Mouse (Mus musculus) thymus, adult 18-20 months (tissue): ENCODE data around the gene Ncf2.
"Not testable (repeated sequence)": the region's sequence is repeated elsewhere in the genome, so short reads cannot be mapped to it uniquely, and the experiment has no call there.

Experiments used
- DNase-seq, 2 experiments: peaks; one replicate each; pipeline ENCODE4 v3.0.0; 2022; ENCODE audit warnings: mixed read lengths in 2 of 2

Gene Ncf2

DNA sequence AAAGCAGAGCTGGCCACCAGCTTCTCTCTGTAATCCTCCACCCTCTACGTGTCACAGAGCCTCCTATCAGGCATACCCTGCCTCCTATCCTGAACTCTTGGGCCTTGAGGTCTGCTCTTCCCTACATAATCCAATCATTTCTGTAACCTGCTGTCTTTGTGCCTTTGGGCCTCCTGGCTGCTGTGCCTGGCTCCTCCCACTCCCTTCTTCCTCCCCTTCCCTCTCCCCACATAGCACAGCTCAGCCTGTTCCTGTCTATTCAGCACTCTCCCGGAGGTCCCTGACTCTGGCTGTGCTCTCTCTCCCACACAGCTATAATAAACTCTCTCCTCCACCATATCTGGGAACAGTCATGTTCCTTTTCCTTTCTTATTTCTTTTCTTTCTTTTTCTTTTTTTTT lies at the start of gene Ncf2:
Gene Ncf2, plus strand, starts transcription at position 298 of the 400 bp plus-strand sequence.
- no peak for DNase-seq

DNA sequence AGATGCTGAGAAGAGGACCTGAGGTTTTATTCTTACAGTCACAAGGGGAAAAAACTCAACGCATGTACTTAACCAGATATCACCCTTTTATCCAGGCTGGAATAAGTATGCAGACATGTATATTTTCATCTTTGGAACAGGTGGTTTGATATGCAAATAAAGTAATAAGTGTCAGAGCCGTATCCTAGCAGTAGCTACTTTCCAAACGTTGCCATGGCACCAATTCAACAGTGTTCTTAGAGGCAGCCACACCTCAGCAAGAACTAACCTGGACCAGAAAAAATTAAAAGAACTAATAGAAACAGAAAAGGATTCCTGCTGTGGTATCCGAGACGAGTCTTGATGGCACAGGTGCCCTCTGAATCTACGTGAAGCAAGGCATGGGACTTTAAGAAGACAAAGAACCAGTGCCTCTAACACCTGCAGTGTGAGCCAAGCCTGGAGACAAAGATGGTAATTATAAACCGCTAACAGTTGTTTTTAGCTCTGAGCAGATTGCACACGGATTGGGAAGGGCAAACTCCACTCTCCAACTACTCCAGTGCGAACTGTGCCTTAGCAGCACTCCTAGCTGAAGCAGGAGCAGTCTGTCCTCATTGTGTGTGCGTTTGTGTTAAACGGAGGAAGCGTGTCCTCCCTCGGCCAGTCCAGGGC lies 49.6 kb upstream of the Ncf2 start, which contains the start of gene Apobec4:
Gene Apobec4, plus strand, starts transcription at position 240 of the 654 bp plus-strand sequence.
- no peak for DNase-seq

DNA sequence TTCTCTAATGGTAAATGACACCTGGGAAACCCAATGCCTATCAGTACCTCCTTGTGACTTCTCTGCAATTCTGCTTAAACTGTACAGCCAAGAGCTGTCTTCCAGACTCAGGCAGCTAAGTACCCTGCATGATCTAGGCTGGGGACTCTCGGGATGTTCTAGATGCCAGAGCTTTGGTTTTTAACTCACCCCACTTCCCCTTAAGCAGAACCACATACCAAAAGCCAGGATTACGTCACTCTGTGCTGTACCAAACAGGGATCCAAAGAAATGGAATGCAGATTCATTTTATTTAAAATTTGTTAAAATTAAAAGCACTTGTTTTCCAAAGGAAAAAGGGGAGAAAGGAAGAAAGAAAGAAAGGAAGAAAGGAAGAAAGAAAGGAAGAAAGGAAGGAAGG lies 38.2 kb upstream of the Ncf2 start:
- no peak for DNase-seq

DNA sequence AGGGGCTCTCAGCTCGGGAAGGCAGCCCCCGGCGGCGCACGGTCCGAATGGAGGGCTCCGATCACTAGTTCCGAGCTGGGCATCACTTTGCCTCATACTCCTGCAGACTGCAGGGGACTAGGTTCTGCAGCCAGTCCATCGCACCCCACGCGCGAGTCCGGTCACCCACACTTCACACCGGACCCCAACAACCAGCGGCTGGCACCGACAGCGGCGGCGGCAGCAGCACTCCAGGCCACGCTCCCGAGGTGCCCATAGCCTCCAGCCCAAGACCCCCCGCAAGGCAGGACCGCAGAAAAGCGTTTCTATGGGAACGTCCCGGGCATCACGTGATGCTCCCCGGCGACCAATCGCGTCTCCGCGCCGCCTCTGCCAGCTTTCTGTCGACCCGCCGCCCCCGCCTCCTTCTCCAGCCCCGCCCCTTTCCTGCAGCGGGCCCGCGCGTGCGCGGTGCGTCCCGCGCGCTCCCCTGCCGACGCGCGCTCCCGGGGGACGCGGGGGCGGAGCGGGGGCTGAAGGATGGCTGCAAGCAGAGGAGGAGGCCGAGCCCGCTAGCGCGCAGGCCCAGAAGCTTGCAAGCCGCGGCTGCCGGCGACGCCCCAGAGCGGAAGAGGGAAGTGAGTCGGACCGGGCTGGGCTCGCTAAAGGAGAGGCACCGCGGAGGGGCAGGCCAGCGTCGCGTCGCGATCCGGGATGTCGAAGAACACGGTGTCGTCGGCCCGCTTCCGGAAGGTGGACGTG lies 33.8 kb upstream of the Ncf2 start, which contains the start of the genes Rgl1 and Arpc5:
Gene Rgl1, minus strand, starts transcription at position 320 of the 741 bp plus-strand sequence.
Gene Arpc5, plus strand, starts transcription at position 511 of the 741 bp plus-strand sequence.
- peak; percentile 97 for DNase-seq

DNA sequence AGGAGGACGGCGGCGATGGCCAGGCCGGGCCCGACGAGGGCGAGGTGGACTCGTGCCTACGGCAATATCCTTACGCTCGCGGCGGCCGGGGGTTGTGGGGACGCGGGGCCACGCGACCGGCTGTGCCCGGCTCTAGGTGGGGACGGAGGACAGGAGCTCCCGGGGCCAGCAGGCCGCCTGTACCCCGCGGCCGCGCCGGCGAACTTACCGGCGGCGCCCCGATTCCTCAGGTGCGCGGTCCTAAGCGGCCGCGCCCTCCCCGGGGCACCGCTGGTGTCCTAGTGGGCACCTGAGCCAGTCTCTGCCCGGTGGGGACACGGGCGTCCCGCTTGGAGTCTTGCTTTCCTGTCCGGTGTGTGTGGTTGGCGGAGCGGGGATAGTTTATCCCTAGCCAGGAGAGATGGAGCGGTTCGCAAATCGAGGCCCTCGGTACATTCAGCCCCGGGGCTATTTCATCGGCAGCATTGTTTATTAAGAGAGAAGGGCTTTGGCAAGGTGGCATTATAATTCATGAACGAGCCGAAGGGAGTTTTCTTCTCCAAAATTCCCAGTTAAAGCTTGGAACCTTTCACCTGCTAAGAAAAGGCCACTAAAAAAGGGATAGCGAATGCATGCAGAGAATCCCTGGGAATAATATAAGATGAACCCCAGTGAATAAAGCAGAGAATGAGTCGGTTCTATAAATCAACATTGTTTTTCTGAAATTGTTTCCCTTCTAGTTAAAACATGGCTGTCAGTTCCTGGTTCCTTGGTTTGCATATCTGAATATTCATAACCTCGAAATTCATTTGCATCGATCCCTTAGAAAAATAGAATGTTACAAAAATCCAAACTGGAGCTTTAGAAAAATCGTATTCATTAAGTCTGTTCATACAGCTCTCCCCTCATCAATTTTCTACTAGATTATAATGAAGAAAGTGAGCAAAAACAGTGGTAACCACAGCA lies 32.9 kb upstream of the Ncf2 start:
- DNase-seq = peak in 1 of 2 experiments; percentile 32

DNA sequence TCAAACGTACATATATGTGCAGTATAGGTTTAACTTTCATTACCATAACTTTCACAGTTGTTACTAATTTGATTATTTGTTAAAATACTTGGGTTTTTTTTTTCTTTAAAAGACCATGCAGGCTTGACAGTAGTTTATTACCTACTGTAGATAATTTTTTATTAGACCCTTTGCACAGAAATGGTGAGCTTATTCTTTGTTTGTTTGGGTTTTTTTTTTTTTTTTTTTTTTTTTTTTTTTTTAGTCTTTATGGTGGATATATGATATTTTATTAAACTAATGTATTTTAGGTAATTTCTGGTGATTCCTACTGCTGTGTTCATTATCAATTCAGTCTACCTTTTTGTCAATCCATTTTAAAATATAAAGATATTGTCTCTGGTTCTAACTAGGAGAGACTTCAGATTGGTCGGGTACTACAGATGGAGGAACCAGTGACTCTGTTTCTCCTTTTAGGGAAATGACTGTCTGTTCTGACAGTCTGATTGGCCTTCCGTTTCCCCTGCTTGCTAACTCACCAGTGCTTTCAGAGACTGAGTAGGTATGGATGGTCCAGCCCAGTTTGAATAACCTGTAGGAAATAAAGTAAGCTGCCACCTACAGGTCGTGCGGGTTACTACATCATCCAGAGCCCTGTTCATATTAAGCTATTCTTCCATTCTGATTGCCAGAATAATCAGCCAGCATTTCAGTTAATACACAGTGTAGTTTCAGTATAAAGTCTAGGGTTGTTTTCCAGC lies 32.1 kb upstream of the Ncf2 start:
- DNase-seq = peak; percentile 50 to 70

DNA sequence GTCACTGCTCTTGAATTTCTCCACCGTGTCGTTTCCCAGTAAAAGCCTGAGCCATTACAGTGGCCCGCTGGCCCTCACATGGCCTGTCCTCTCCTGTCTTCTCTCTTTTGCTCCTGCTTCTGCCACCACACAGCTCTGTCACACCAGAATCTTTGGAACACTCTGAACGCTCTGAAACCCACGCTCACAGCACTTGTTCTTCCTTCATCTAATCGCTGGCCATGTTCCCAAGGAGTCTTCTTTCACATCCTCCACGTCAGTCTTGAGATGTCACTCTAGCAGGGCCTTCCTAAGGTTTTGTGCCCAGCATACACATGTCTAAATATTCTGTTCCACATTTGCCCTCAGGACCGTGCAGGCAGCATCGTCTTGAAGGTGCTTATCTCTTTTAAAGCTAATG lies 29.0 kb upstream of the Ncf2 start:
- no peak for DNase-seq

DNA sequence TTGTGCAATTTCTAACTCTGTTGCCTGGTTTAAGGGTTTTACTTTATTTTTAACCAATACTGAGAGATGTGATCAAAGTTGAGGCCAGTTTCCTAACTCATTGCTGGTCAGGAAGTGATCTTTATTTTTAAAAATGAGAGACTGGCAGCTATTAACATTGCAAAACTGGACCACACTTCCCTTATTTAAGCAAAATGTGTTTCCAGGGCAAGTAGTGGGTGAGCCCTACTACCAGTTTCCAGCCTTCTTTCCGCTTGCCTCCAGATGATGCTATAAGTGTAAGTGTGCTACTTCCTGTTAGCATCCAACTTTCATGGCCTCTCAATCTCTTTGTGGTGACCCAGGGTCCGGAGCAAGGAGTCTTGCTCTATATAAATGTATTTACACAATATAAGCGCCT lies 25.4 kb upstream of the Ncf2 start:
- DNase-seq = not testable (repeated sequence)

DNA sequence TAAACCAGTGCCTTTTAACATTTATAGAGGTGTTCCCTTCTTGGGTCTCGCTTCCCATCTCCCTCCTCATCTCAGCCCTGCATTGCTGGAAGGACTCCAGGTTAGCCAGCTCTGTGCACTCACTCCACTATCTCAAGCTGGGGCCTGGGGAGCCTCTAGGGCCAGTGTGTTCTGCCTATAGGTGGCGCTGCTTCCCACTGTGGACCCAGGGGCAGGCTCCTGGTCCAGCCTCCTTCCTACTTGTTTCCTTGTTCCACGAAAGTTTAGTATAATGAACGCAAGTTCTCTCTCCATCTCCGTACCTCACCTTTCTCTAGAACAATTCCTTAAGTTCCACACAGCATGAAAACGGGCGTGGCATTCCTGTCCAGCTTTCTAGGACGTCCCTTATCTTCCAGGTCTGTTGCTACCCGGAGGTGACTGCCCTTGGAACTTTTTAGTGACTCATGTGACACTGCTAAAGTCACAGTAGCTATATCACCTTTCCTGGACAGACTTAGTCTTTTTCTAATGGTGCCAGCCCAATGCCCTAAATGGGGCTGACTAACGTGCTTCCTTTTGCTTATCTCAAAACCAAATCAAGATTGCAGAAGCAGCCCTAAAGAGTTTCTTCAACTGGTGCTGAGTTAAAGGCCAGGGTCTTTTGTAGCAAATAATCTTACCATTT lies 20.8 kb upstream of the Ncf2 start:
- DNase-seq = peak; percentile 13 to 17

DNA sequence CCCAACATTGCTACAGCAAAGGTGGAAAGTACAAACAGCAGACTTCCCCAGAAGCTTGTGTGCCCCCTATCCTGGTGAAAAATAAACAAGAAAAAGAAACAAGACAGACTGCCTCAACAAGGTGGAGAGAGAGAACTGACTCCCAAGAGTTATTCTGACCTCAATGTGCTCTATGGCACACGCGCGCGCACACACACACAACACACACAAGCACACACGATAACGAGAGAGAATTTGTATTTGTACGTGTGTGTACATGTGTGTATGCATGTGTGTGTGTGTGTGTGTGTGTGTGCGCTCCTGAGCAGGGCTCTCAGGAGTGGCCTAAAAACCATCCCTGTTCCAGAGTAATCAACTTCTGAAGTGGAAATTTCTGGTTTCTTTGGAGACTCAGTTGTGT lies 15.4 kb upstream of the Ncf2 start:
- no peak for DNase-seq

DNA sequence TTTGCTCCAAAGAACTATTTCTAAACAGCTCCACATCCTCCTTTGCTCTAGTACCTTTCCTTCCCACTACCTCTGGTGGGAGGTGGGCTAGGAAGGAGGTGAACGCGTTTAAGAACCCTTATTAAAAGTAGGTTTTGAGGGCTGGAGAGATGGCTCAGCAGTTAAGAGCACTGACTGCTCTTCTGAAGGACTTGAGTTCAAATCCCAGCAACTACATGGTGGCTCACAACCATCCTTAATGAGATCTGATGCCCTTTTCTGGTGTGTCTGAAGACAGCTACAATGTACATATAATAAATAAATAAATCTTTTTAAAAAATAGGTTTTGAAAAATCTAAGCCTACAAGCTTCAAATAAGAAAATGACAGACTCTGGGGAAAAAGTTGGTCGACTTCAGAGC lies 14.5 kb upstream of the Ncf2 start:
- DNase-seq = not testable (repeated sequence)

DNA sequence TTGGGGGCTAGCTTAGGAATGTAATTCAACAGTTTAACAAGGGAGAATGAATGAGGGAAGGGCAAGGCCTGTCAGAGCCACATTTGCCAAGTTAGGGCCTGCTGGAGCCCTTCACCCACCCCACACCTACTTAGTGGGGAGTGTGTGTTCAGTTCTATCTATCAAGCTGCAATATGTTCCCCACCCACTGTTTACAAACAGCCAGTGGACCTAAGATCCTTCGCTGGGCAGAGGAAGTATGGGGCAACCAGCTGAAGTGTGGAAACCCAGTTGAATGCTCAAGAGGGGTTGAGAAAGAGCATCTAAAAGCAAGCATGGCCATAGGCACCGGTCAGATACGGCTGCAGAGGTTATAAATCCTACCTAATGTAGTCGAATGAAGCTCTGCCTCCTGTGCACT lies 13.0 kb upstream of the Ncf2 start:
- DNase-seq = no peak

DNA sequence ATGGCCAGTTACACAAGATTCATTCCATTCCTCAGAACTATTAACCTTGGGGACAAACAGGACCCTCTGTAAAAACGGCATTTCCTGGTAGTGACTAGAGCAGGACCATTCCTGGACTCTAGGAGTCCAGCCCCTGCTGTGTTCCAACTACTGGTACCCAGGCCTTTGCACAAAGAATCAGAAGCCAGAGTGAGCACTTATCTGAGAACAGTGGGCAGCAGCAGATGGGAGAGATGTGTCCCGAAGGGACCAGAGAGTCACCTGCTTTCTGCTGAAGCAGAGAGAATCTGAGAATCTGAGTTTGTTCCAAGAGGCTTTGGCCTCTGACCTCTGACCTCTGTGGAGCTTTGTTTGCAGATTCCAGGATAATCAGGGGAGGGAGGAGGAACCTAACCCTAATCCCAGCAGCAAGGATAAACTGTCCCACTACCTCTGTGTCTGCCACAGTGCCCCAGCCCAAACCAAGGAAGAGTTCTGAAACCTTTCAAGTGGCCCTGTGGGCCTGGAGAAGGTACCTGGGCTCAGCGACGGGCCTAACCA lies 11.8 kb upstream of the Ncf2 start:
- no peak for DNase-seq

DNA sequence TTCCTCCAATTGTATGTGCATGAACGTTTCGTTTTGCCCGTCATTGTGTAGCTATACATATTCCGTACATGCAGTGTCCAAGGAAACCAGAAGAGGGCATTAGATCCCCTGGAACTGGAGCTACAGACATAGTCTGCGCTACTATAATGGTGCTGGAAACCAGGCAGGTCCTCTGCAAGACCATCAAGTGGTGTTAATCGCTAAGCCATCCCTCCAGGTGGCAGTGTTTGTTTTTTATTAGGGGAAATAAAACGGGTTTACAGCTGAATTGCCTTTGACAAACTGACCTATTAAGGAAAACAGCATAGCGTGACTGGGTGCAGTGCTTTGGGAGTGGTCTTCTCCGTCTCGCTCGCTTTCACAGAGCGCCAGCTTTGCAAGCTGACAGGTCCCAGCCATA lies 9.7 kb upstream of the Ncf2 start:
- no peak for DNase-seq

DNA sequence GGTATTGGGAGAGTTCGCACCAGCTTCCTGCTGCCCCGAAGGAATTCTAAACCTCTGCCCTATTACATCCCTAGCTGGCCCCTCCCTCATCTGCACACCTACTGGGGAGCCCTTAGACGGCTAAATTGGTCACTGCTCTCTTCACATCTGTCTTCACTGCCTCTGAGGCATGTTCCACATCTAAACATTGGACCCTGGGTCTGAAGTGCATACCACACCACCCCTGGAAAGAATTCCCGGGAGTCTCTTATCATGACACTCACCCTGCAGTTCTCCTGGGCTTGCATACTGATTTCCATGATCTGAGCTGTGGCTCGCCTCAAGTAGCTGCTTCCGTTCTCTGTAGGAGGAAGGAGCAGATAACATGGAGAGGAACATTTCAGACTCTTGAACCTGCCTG lies 9.2 kb upstream of the Ncf2 start:
- DNase-seq = no peak

DNA sequence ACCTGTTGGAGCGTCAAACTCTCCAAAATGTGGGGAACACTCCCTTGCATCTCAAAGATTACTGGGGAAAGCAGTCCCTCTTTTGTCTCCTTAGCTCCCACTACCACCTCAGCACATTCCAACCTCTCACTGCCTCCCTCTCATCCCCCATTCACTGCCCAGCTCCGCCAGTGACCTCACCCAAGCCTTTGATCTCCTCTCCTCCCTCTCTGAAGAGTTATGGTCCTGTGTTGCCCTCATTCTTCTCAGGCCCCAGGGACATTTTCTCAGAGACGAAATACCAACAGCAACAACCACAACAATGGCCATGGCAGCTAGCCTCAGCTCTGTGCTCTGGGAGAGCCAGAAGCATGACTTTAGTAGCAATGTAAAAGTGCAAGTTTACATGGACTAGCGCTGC lies 8.7 kb upstream of the Ncf2 start:
- DNase-seq = no peak

DNA sequence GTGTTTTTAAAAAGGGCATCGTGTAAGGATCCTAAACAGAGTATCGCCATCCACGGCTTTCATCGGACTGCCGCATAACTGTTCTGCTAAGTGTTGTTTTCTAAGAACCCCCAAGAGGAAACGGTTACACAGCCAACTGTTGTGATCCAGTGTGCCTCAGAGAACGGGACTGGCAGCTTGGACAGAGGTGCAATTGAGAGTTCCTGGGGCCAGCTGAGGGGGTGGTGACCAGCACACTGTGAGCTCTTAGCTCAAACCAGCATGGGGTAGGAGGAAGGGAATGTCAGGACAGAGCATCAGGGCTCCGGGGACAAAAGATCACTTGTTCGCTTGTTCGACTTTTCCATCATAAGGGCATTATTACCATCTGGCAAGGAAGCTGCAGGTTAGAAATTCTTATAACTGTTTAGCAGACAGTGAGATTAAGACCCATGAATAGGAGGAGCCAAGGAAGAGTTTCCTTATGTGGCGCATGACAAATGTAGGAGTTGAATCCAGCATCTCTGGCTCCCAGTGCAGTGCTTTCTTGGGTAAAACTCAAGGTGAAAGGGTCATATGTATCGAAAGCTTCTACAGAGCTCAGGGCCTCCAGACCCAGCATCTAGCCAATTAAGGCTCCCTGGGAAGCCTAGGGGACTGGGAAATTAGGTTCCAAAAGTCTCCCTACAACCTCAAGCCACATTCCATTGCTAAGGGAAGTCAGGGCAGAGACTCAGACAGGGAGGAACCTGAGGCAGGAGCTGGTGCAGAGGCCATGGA lies 7.1 kb upstream of the Ncf2 start:
- DNase-seq = no peak

DNA sequence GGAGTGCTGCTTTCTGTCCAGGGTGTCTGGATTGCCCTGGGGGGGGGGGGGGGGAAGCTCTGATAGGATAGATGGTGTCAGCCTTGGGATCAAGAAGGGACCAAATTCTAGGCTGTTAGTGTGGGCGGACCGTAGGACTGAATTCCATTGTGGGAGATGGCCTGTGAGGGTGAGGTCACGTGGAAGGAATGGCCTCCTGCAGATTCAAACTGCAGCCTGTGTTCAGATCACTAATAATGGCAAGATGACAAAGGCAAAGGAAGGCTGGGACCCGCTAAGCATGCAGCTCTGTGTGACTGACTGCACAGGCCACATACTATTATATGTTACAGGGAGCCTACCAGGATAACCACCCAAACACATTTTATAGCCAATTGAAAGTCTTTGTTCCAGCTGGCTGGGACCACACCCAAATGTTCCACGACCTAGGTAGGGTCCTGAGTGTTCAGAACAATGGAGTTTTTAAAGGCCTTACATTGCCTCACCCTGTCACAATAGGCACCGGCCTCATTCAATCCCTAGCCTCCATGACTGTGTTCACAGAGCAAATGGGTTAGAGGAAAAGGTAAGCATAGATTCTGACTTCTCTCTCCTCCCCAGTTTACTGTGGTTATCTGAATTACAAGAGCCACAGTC lies 6.4 kb upstream of the Ncf2 start:
- no peak for DNase-seq

DNA sequence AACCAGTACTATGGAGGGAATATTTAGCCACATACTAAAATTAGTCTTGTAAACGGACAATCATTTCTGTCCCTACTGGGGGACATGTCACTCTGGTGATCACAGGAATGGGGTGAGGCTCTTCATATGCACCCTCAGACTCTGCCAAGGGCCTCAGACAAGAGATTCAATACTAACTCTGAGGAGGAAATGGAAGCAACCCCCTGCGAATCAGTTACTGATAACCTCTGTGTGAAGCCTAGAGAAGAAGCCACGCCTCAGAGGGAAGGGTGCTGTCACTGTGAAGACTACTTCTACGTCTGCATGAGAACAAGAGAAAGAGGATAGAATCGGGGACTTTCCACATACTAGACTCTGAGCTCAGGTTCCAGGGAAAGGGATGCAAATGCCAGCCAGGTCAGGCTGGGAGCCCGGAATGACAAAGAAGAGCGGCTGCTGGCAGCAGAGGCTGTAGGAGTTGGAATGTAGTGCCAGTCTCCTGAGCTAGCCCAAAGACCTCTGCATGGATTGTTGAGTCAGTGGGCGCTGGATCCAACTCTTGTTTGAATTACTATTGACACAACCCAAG lies 4.2 kb upstream of the Ncf2 start:
- DNase-seq = no peak

DNA sequence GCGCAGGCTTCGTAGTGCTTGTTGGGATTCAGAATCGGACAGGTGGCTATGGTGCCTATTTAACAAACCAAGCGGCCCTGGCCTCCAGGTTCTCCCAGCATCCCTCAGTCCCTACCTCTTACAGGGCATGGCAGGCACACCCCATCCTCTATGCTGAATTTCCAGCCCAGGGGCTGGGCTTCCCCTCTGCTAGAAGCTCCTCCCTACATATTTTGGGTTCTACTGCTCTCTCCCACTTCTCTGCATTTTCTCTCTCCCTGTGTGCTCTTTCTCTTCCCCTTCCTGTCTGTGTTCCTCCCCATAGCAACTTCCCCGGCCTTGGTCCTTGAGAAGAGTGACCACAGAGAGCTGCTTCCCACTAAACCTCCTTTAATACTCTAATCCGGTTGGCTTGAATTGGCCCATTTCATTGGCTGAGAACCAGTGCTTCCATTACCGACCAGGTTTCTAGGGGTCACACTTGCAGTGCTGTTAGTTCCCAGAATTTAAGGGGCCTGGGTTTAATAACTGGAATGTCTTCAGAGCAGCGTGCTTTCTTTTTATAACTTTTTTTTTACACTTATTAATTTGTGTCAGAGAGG lies 3.2 kb upstream of the Ncf2 start:
- no peak for DNase-seq
